Mouse (Mus musculus) intestine, embryonic 14.5 days (tissue): ENCODE data around the gene Sgms1. TPM values are rescaled to one million over a fixed set of nuclear protein-coding genes. Genes with fewer than 3 reads are reported as not detected.

Experiments
- ATAC-seq: fragments of 200-750 bp; cut with Nextera tagmentation; replicated peaks from 2 replicates; pipeline ENCODE4 v1.8.0; 2017; ENCODE audit warnings: low read depth, moderate number of reproducible peaks, moderate TSS enrichment, moderate library complexity; ENCODE audit not compliant: low FRiP score, low TSS enrichment
- DNase-seq: peaks from one replicate; pipeline ENCODE4 v3.0.0-alpha.2; 2018; ENCODE audit warnings: low spot score
- H3K27ac ChIP-seq: fragments of 300-500 bp; sonication (generic); 2 replicates; pipeline ENCODE4 v1.5.1; 2014; ENCODE audit warnings: low read depth, mild to moderate bottlenecking, control low read depth
- H3K27me3 ChIP-seq: fragments of 300-500 bp; sonication (generic); replicated peaks from 2 replicates; pipeline ENCODE4 v1.6.1; 2014; ENCODE audit warnings: low read length, control low read depth; ENCODE audit not compliant: control insufficient read depth, insufficient read depth
- H3K36me3 ChIP-seq: fragments of 300-500 bp; sonication (generic); 2 replicates; pipeline ENCODE4 v1.6.1; 2014; ENCODE audit warnings: low read length, control low read depth; ENCODE audit not compliant: control insufficient read depth, insufficient read depth
- H3K4me1 ChIP-seq: fragments of 300-500 bp; sonication (generic); replicated peaks from 2 replicates; pipeline ENCODE4 v1.6.1; 2014; ENCODE audit warnings: low read length, control low read depth, mixed read lengths; ENCODE audit not compliant: control insufficient read depth, insufficient read depth
- H3K4me2 ChIP-seq: fragments of 300-500 bp; sonication (generic); 2 replicates; pipeline ENCODE4 v1.6.1; 2014; ENCODE audit warnings: low read length
- H3K4me3 ChIP-seq: fragments of 300-500 bp; sonication (generic); 2 replicates; pipeline ENCODE4 v1.5.1; 2014; ENCODE audit warnings: low read depth, low read length, control low read depth, mixed read lengths
- H3K9ac ChIP-seq: fragments of 300-500 bp; sonication (generic); 2 replicates; pipeline ENCODE4 v1.6.1; 2014; ENCODE audit warnings: mild to moderate bottlenecking, low read length
- H3K9me3 ChIP-seq: fragments of 300-500 bp; sonication (generic); 2 replicates; pipeline ENCODE4 v1.6.1; 2016; ENCODE audit warnings: low read length, control low read depth; ENCODE audit not compliant: control insufficient read depth
- WGBS: fragments of 180-500 bp; shearing (Covaris S2); extraction: QIAGEN DNeasy Blood & Tissue Kit; methylation state at CpG from one replicate; pipeline ENCODE4 v1.1.7; 2014; 5-methylcytosine and 5-hydroxymethylcytosine counted together
- polyA plus RNA-seq: library from polyadenylated mRNA; unstranded; fragments of >200 nt; fragmentation: Nextera tagmentation; extraction: Ambion mirVana; gene quantifications from 2 replicates; pipeline ENCODE4 v1.2.1, GENCODE M21; 2014

Sgms1 gene
- polyA plus RNA-seq, 1 experiment from 2014 or later, result 37.5 TPM

GRCm38 (mm10) chr19:32356166-32356565 lies 33.3 kb downstream of the Sgms1 start:
- WGBS, result 74% methylated on average over 4 of the region's 4 CpGs
- Histone ChIP-seq H3K27me3 (no peaks in the 10 kb centered on the region), H3K9me3 (no peaks in the 10 kb centered on the region), H3K36me3 (no peaks in the 10 kb centered on the region), H3K9ac (no peak overlapping the region), H3K27ac (no peak overlapping the region), H3K4me1 (no peaks in the 10 kb centered on the region), H3K4me3 (no peak overlapping the region), H3K4me2 (no peak overlapping the region)
- DNase-seq (no peak), ATAC-seq (no peak)

- DNase-seq, result no peak
Measured at GRCm38 (mm10) chr19:32353447-32353846, 36.1 kb downstream of the Sgms1 start.

GRCm38 (mm10) chr19:32348955-32349654 lies 40.4 kb downstream of the Sgms1 start:
- DNase-seq (no peak), ATAC-seq (peak; percentile 72; the same call in 1 of the 2 replicates)
- Histone ChIP-seq H3K9me3 (no peaks in the 10 kb centered on the region), H3K4me1 (peaks cover 37% of the 10 kb centered on the region), H3K36me3 (no peaks in the 10 kb centered on the region), H3K4me3 (no peak overlapping the region), H3K4me2 (no peak overlapping the region), H3K9ac (no peak overlapping the region), H3K27ac (peak overlapping the region; percentile 47), H3K27me3 (no peaks in the 10 kb centered on the region)
- 28% methylated on average over 7 of the region's 7 CpGs for WGBS

More at GRCm38 (mm10) chr19:32353447-32353846, 36.1 kb downstream of the Sgms1 start:
- 90% methylated on average over 9 of the region's 9 CpGs for WGBS
- Histone ChIP-seq H3K4me2 (no peak overlapping the region), H3K27ac (no peak overlapping the region), H3K9ac (no peak overlapping the region), H3K4me3 (no peak overlapping the region), H3K4me1 (peaks cover 7% of the 10 kb centered on the region; the same call in 1 of the 2 replicates), H3K27me3 (no peaks in the 10 kb centered on the region), H3K9me3 (no peaks in the 10 kb centered on the region), H3K36me3 (no peaks in the 10 kb centered on the region)
- ATAC-seq, result no peak

GRCm38 (mm10) chr19:32347491-32347890 lies 42.0 kb downstream of the Sgms1 start:
- H3K27me3 ChIP-seq, result no peaks in the 10 kb centered on the region
- no peak overlapping the region for H3K27ac ChIP-seq
- H3K4me3 ChIP-seq, result no peak overlapping the region
- peaks cover 43% of the 10 kb centered on the region for H3K4me1 ChIP-seq
- DNase-seq (peak; percentile 51), ATAC-seq (no peak)
- H3K9me3 ChIP-seq, result no peaks in the 10 kb centered on the region
- no peak overlapping the region for H3K9ac ChIP-seq
- H3K4me2 ChIP-seq, result no peak overlapping the region
- no peaks in the 10 kb centered on the region for H3K36me3 ChIP-seq
- WGBS, result 77% methylated on average over 5 of the region's 5 CpGs

- 68% methylated on average over 9 of the region's 9 CpGs for WGBS
- Histone ChIP-seq H3K9ac (no peak overlapping the region), H3K9me3 (no peaks in the 10 kb centered on the region), H3K27ac (peak overlapping the region; percentile 79), H3K4me3 (no peak overlapping the region), H3K36me3 (no peaks in the 10 kb centered on the region), H3K4me2 (peak overlapping the region; percentile 30), H3K27me3 (no peaks in the 10 kb centered on the region), H3K4me1 (peaks cover 48% of the 10 kb centered on the region)
- no peak for ATAC-seq
- DNase-seq, result peak; percentile 50
Measured at GRCm38 (mm10) chr19:32346624-32347341, 42.7 kb downstream of the Sgms1 start.

GRCm38 (mm10) chr19:32346176-32346575 lies 43.3 kb downstream of the Sgms1 start:
- H3K27ac ChIP-seq, result peak overlapping the region; percentile 79
- H3K9ac ChIP-seq, result no peak overlapping the region
- H3K9me3 ChIP-seq, result no peaks in the 10 kb centered on the region
- H3K4me2 ChIP-seq, result peak overlapping the region; percentile 30
- peaks cover 51% of the 10 kb centered on the region for H3K4me1 ChIP-seq
- 7% methylated on average over 3 of the region's 3 CpGs for WGBS
- ATAC-seq (no peak), DNase-seq (peak; percentile 55)
- no peak overlapping the region for H3K4me3 ChIP-seq
- H3K36me3 ChIP-seq, result no peaks in the 10 kb centered on the region
- no peaks in the 10 kb centered on the region for H3K27me3 ChIP-seq

- DNase-seq (peak; percentile 38), ATAC-seq (no peak)
- Histone ChIP-seq H3K9me3 (no peaks in the 10 kb centered on the region), H3K36me3 (no peaks in the 10 kb centered on the region), H3K27ac (no peak overlapping the region), H3K4me3 (no peak overlapping the region), H3K9ac (no peak overlapping the region), H3K4me1 (peaks cover 51% of the 10 kb centered on the region), H3K4me2 (no peak overlapping the region), H3K27me3 (no peaks in the 10 kb centered on the region)
- 76% methylated on average over 6 of the region's 6 CpGs for WGBS
Measured at GRCm38 (mm10) chr19:32345181-32345745, 44.3 kb downstream of the Sgms1 start.

GRCm38 (mm10) chr19:32344738-32345121 lies 44.8 kb downstream of the Sgms1 start:
- no peak overlapping the region for H3K4me3 ChIP-seq
- no peaks in the 10 kb centered on the region for H3K27me3 ChIP-seq
- H3K9ac ChIP-seq, result no peak overlapping the region
- no peaks in the 10 kb centered on the region for H3K9me3 ChIP-seq
- DNase-seq (no peak), ATAC-seq (0 out of 2 replicates have a peak, but pooled peaks have one; percentile 59)
- H3K36me3 ChIP-seq, result no peaks in the 10 kb centered on the region
- H3K4me2 ChIP-seq, result no peak overlapping the region; the same call in 1 of the 2 replicates
- no peak overlapping the region for H3K27ac ChIP-seq
- WGBS, result 25% methylated on average over 4 of the region's 4 CpGs
- peaks cover 51% of the 10 kb centered on the region for H3K4me1 ChIP-seq
